18 mouse cellular contexts compared by ENCODE assay signal in the genomic region with DNA sequence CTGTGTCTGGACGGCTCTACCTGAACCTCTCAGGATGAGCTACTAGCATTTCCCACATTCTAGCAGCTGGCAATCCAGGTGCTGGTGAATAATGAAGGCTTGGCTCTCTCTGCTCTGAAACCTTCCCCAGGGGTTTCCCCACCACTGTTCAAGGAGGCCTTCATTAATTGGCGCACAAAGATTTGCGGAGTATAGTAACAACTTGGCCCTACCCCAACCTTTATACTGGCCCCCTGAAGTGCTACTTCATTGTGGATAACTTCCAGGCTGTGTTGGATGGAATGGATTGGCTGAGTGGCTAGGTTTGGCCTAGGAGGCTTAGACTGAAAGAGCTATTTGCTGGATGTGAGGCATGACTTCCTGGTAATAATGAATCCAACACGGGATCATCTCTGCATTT.
A peak's percentile ranks its signal among the peaks of the same experiment; 100 is the strongest.
DNase-seq lines count a peak whose midpoint lies in the region; ATAC-seq and TF ChIP-seq lines count a peak whose summit lies in the region.
"Had no signal": no experiment of that assay in that cellular context is flagged by ENCODE, and none has a peak within 500 bp of the region (broad histone marks: within the 10 kb centered on the region; RNA-seq: fewer than 3 reads in every experiment).

No protein-coding gene starts in this region.

- TF ChIP-seq POLR2A in brain, embryonic 14.5 days (IDR thresholded peaks at IDR 0.05; ENCODE audit: borderline replicate concordance, extremely low read depth, insufficient read depth, insufficient read length, poor library complexity, severe bottlenecking) = no peak
- TF ChIP-seq POLR2A in limb, embryonic 14.5 days (IDR thresholded peaks at IDR 0.05; ENCODE audit: borderline replicate concordance, extremely low read depth, insufficient read depth, insufficient read length) = no peak
- TF ChIP-seq POLR2A in thymus, adult 2 months (IDR thresholded peaks at IDR 0.05; ENCODE audit: control insufficient read depth, extremely low read depth, insufficient read depth, low read length, poor library complexity) = no peak

- H3K27ac ChIP-seq in intestine, embryonic 14.5 days (ENCODE audit: low read depth) = no peak overlapping the region
- H3K27ac ChIP-seq in intestine, embryonic 16.5 days (ENCODE audit: low read length) = no peak overlapping the region
- no peak overlapping the region for H3K27ac ChIP-seq in limb, embryonic 14.5 days (replicated peaks; ENCODE audit: low read depth, low read length)
- H3K27ac ChIP-seq in thymus, adult 2 months (ENCODE audit: control insufficient read depth, insufficient read depth, low read length) = no peak overlapping the region
- H3K27ac ChIP-seq: embryonic facial prominence, embryonic 10.5 days; embryonic facial prominence, embryonic 12.5 days; forebrain, embryonic 13.5 days; forebrain, embryonic 15.5 days had no signal

- H3K9me3 ChIP-seq in intestine, embryonic 14.5 days (ENCODE audit: control insufficient read depth, low read length) = no peaks in the 10 kb centered on the region
- H3K9me3 ChIP-seq in intestine, embryonic 16.5 days (ENCODE audit: control insufficient read depth, low read length) = no peaks in the 10 kb centered on the region
- H3K9me3 ChIP-seq in limb, embryonic 14.5 days (ENCODE audit: control insufficient read depth, low read length) = no peaks in the 10 kb centered on the region
- H3K9me3 ChIP-seq: embryonic facial prominence, embryonic 10.5 days; embryonic facial prominence, embryonic 12.5 days; forebrain, embryonic 13.5 days; forebrain, embryonic 15.5 days had no signal

- H3K4me1 ChIP-seq in intestine, embryonic 14.5 days (replicated peaks; ENCODE audit: control insufficient read depth, insufficient read depth, low read length) = peaks cover 11% of the 10 kb centered on the region
- peaks cover 10% of the 10 kb centered on the region for H3K4me1 ChIP-seq in intestine, embryonic 16.5 days (ENCODE audit: control insufficient read depth, insufficient read depth, low read length)
- H3K4me1 ChIP-seq in limb, embryonic 14.5 days (ENCODE audit: control insufficient read depth, insufficient read depth, low read length) = peaks cover 4% of the 10 kb centered on the region; the same call in 1 of the 2 replicates
- no peaks in the 10 kb centered on the region for H3K4me1 ChIP-seq in thymus, adult 2 months (replicated peaks; ENCODE audit: control insufficient read depth, insufficient read depth, low read length)
- H3K4me1 ChIP-seq: embryonic facial prominence, embryonic 10.5 days; embryonic facial prominence, embryonic 12.5 days; forebrain, embryonic 13.5 days; forebrain, embryonic 15.5 days had no signal

- no peaks in the 10 kb centered on the region for H3K27me3 ChIP-seq in intestine, embryonic 14.5 days (replicated peaks; ENCODE audit: control insufficient read depth, insufficient read depth, low read length)
- H3K27me3 ChIP-seq in intestine, embryonic 16.5 days (replicated peaks; ENCODE audit: control insufficient read depth, insufficient read depth, low read length) = no peaks in the 10 kb centered on the region
- H3K27me3 ChIP-seq in limb, embryonic 14.5 days (ENCODE audit: control insufficient read depth, insufficient read depth, low read length) = no peaks in the 10 kb centered on the region
- no peaks in the 10 kb centered on the region for H3K27me3 ChIP-seq in thymus, adult 2 months (ENCODE audit: control insufficient read depth, insufficient read depth, low read length)
- H3K27me3 ChIP-seq: embryonic facial prominence, embryonic 12.5 days; forebrain, embryonic 13.5 days; forebrain, embryonic 15.5 days had no signal

- no peak overlapping the region for H3K4me3 ChIP-seq in intestine, embryonic 14.5 days (ENCODE audit: low read depth, low read length)
- H3K4me3 ChIP-seq in intestine, embryonic 16.5 days (ENCODE audit: low read length) = no peak overlapping the region
- no peak overlapping the region for H3K4me3 ChIP-seq in limb, embryonic 14.5 days (replicated peaks; ENCODE audit: low read length)
- H3K4me3 ChIP-seq in thymus, adult 2 months (ENCODE audit: control insufficient read depth, insufficient read depth, low read length) = no peak overlapping the region
- H3K4me3 ChIP-seq: embryonic facial prominence, embryonic 10.5 days; embryonic facial prominence, embryonic 12.5 days; forebrain, embryonic 13.5 days; forebrain, embryonic 15.5 days had no signal

- no peaks in the 10 kb centered on the region for H3K36me3 ChIP-seq in intestine, embryonic 14.5 days (ENCODE audit: control insufficient read depth, insufficient read depth, low read length)
- H3K36me3 ChIP-seq in intestine, embryonic 16.5 days (ENCODE audit: control insufficient read depth, insufficient read depth, low read length) = no peaks in the 10 kb centered on the region
- no peaks in the 10 kb centered on the region for H3K36me3 ChIP-seq in limb, embryonic 14.5 days (ENCODE audit: control insufficient read depth, insufficient read depth, low read length)
- H3K36me3 ChIP-seq in thymus, adult 2 months (ENCODE audit: control insufficient read depth, insufficient read depth, low read length) = no peaks in the 10 kb centered on the region
- H3K36me3 ChIP-seq: embryonic facial prominence, embryonic 10.5 days; embryonic facial prominence, embryonic 12.5 days; forebrain, embryonic 15.5 days had no signal

- H3K4me2 ChIP-seq in intestine, embryonic 14.5 days (ENCODE audit: low read length) = no peak overlapping the region
- no peak overlapping the region for H3K4me2 ChIP-seq in intestine, embryonic 16.5 days (ENCODE audit: low read depth, low read length)
- no peak overlapping the region for H3K4me2 ChIP-seq in limb, embryonic 14.5 days (replicated peaks; ENCODE audit: low read depth, low read length, severe bottlenecking)
- H3K4me2 ChIP-seq: embryonic facial prominence, embryonic 12.5 days; forebrain, embryonic 13.5 days; forebrain, embryonic 15.5 days had no signal

- 88% methylated on average over 4 of the region's 4 CpGs for WGBS in intestine, embryonic 14.5 days
- 80% methylated on average over 4 of the region's 4 CpGs for WGBS in intestine, embryonic 16.5 days
- WGBS in limb, embryonic 14.5 days = 47% methylated on average over 4 of the region's 4 CpGs
- WGBS in thymus, adult 2 months = 87% methylated on average over 4 of the region's 4 CpGs

- DNase-seq in intestine, embryonic 14.5 days (ENCODE audit: low spot score) = peak; percentile 44
- DNase-seq in brain, embryonic 14.5 days (ENCODE audit: low read depth) = peak; percentile 27
- peak; percentile 62 for DNase-seq in limb, embryonic 14.5 days (ENCODE audit: low spot score)
- DNase-seq in thymus, adult 2 months = no peak
- DNase-seq: adrenal gland, adult 2 months; adrenal gland, postnatal 10 days; adrenal gland, postnatal 25 days; cerebellum, adult 11-12 months; cerebellum, adult 2 months; cerebellum, adult 9-10 months; cerebellum, postnatal 10 days; cerebellum, postnatal 25 days; forebrain, postnatal 0 days had no signal

- TF ChIP-seq CTCF in brain, embryonic 14.5 days (IDR thresholded peaks at IDR 0.05; ENCODE audit: borderline replicate concordance, extremely low read depth, insufficient read depth, insufficient read length) = no peak
- TF ChIP-seq CTCF in thymus, adult 2 months (IDR thresholded peaks at IDR 0.05; ENCODE audit: borderline replicate concordance, control insufficient read depth, extremely low read depth, insufficient read depth, low read length, poor library complexity) = no peak

- no peak for ATAC-seq in intestine, embryonic 14.5 days (replicated peaks; ENCODE audit: low FRiP score, low TSS enrichment, low read depth)
- no peak for ATAC-seq in intestine, embryonic 16.5 days
- peak; percentile 67 for ATAC-seq in limb, embryonic 14.5 days (ENCODE audit: low FRiP score, low read depth)
- ATAC-seq: forebrain, embryonic 13.5 days; forebrain, embryonic 15.5 days; forebrain, postnatal 0 days had no signal

- no peak overlapping the region for H3K9ac ChIP-seq in intestine, embryonic 14.5 days (ENCODE audit: low read length)
- H3K9ac ChIP-seq in intestine, embryonic 16.5 days (ENCODE audit: low read depth, low read length) = no peak overlapping the region
- H3K9ac ChIP-seq in limb, embryonic 14.5 days (ENCODE audit: low read depth, low read length, severe bottlenecking) = no peak overlapping the region
- H3K9ac ChIP-seq: embryonic facial prominence, embryonic 12.5 days; forebrain, embryonic 13.5 days; forebrain, embryonic 15.5 days; forebrain, postnatal 0 days had no signal
